Comparison of ENCODE assay signal across 8 mouse cellular contexts in the genomic region with DNA sequence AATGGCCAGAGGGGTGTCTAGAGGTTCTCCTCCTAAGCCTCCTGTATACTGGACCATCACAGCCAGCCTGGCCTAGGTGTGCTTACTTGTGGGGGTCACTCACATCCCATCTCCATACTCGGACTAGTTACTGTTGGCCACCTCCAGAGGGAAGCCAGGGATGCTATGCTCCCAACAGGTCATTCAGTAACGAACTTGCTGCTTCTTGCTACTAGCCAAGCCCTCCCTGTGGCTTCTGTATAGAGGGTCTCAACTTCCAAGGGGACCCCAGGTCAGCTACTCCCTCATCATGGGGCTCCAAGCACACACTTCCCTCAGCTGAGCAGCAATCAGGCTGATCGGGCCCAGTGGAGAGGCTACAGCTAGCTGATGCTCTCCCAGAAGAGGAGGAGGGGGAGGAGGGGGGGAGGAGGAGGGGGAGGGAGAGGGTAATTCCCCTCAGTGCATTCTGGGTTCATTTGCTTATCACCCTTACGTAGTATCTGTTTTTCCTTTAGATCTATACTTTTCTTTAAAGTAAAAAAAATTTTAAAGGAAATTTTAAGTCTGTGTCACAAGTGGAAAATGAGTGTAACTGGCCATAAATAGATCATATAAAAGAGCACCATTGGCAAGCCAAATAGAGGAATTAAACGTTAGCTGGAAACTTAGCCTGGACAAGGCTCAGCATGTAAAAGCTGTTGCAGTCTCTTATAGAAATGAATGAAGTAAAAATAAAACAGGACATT. TPM values are rescaled to one million over a fixed set of nuclear protein-coding genes. Genes with fewer than 3 reads are reported as not detected.
DNase-seq lines count a peak whose midpoint lies in the region; ATAC-seq and TF ChIP-seq lines count a peak whose summit lies in the region.

No protein-coding gene starts in this region.

- H3K9me3 ChIP-seq in forebrain, embryonic 10.5 days = no peaks in the 10 kb centered on the region
- H3K9me3 ChIP-seq in forebrain, postnatal 0 days (ENCODE audit: low read length) = no peaks in the 10 kb centered on the region
- H3K9me3 ChIP-seq in heart, embryonic 16.5 days (replicated peaks; ENCODE audit: control insufficient read depth, low read length) = no peaks in the 10 kb centered on the region
- no peaks in the 10 kb centered on the region for H3K9me3 ChIP-seq in neural tube, embryonic 15.5 days (replicated peaks)

- no peak for DNase-seq in forebrain, embryonic 10.5 days (ENCODE audit: extremely low spot score, low spot score)
- no peak for DNase-seq in forebrain, postnatal 0 days
- no peak for DNase-seq in lung, adult 2 months
- no peak for DNase-seq in lung, adult 18-20 months
- DNase-seq in cerebellum, adult 11 months = no peak
- no peak for DNase-seq in adrenal gland, adult (ENCODE audit: inconsistent age in 2 of 2, low spot score in 1 of 2)

- no peak overlapping the region for H3K4me3 ChIP-seq in forebrain, embryonic 10.5 days
- H3K4me3 ChIP-seq in forebrain, postnatal 0 days (ENCODE audit: low read depth, low read length) = no peak overlapping the region
- H3K4me3 ChIP-seq in lung, adult 2 months (replicated peaks; ENCODE audit: extremely low read depth, low read depth, low read length) = peak overlapping the region; percentile 55
- H3K4me3 ChIP-seq in heart, embryonic 16.5 days (ENCODE audit: low read length) = peak overlapping the region; percentile 41
- no peak overlapping the region for H3K4me3 ChIP-seq in neural tube, embryonic 15.5 days (replicated peaks)

- H3K36me3 ChIP-seq in forebrain, embryonic 10.5 days (replicated peaks) = no peaks in the 10 kb centered on the region
- no peaks in the 10 kb centered on the region for H3K36me3 ChIP-seq in forebrain, postnatal 0 days (ENCODE audit: insufficient read depth)
- no peaks in the 10 kb centered on the region for H3K36me3 ChIP-seq in heart, embryonic 16.5 days (ENCODE audit: control insufficient read depth, insufficient read depth)
- no peaks in the 10 kb centered on the region for H3K36me3 ChIP-seq in neural tube, embryonic 15.5 days

- TF ChIP-seq CTCF in forebrain, postnatal 0 days (IDR thresholded peaks at IDR 0.05; ENCODE audit: low read depth) = no peak
- TF ChIP-seq CTCF in lung, adult 2 months (IDR thresholded peaks at IDR 0.05; ENCODE audit: insufficient read depth, low read length) = no peak

- H3K4me1 ChIP-seq in forebrain, embryonic 10.5 days = peaks cover 87% of the 10 kb centered on the region
- H3K4me1 ChIP-seq in forebrain, postnatal 0 days (ENCODE audit: insufficient read depth) = no peaks in the 10 kb centered on the region
- peaks cover 29% of the 10 kb centered on the region for H3K4me1 ChIP-seq in lung, adult 2 months (ENCODE audit: control insufficient read depth, insufficient read depth, low read length)
- H3K4me1 ChIP-seq in heart, embryonic 16.5 days (ENCODE audit: control insufficient read depth, insufficient read depth, low read length) = peaks cover 28% of the 10 kb centered on the region
- H3K4me1 ChIP-seq in neural tube, embryonic 15.5 days = peaks cover 39% of the 10 kb centered on the region

- no peak overlapping the region for H3K9ac ChIP-seq in forebrain, postnatal 0 days
- no peak overlapping the region for H3K9ac ChIP-seq in heart, embryonic 16.5 days (ENCODE audit: low read length)
- H3K9ac ChIP-seq in neural tube, embryonic 15.5 days (replicated peaks) = no peak overlapping the region

- no peak overlapping the region for H3K4me2 ChIP-seq in forebrain, postnatal 0 days (ENCODE audit: low read depth)
- peak overlapping the region; percentile 41 for H3K4me2 ChIP-seq in heart, embryonic 16.5 days (ENCODE audit: low read depth, low read length)
- H3K4me2 ChIP-seq in neural tube, embryonic 15.5 days = peak overlapping the region; percentile 9; the same call in 1 of the 2 replicates

- peaks cover 35% of the 10 kb centered on the region for H3K27me3 ChIP-seq in forebrain, embryonic 10.5 days (ENCODE audit: poor library complexity, severe bottlenecking)
- peaks cover 8% of the 10 kb centered on the region for H3K27me3 ChIP-seq in forebrain, postnatal 0 days (ENCODE audit: insufficient read depth, low read length)
- no peaks in the 10 kb centered on the region for H3K27me3 ChIP-seq in heart, embryonic 16.5 days (ENCODE audit: control insufficient read depth, insufficient read depth, low read length)
- H3K27me3 ChIP-seq in neural tube, embryonic 15.5 days (replicated peaks) = peaks cover 17% of the 10 kb centered on the region

- H3K27ac ChIP-seq in forebrain, embryonic 10.5 days = peak overlapping the region; percentile 30; the same call in 1 of the 2 replicates
- no peak overlapping the region for H3K27ac ChIP-seq in forebrain, postnatal 0 days (ENCODE audit: low read depth, low read length)
- H3K27ac ChIP-seq in heart, embryonic 16.5 days (ENCODE audit: low read length) = peak overlapping the region; percentile 61
- H3K27ac ChIP-seq in neural tube, embryonic 15.5 days (replicated peaks) = 0 out of 2 replicates have a peak overlapping the region, but pooled peaks have one; percentile 28

- no peak for TF ChIP-seq POLR2A in lung, adult 2 months (IDR thresholded peaks at IDR 0.05; ENCODE audit: borderline replicate concordance, extremely low read depth, low read depth, low read length)

- ATAC-seq in forebrain, postnatal 0 days = no peak
- ATAC-seq in heart, embryonic 16.5 days (replicated peaks; ENCODE audit: extremely low read depth, insufficient read depth, low FRiP score) = no peak
- no peak for ATAC-seq in neural tube, embryonic 15.5 days (ENCODE audit: low FRiP score)

- 51% methylated on average over 5 of the region's 5 CpGs for WGBS in forebrain, embryonic 10.5 days
- 45% methylated on average over 5 of the region's 5 CpGs for WGBS in forebrain, postnatal 0 days
- 35% methylated on average over 5 of the region's 5 CpGs for WGBS in lung, adult 2 months
- WGBS in heart, embryonic 16.5 days = 42% methylated on average over 5 of the region's 5 CpGs
- WGBS in neural tube, embryonic 15.5 days = 46% methylated on average over 5 of the region's 5 CpGs

RNA-seq across cellular contexts. Expression of a gene that starts 3.6 kb away (rescaled TPM):
- 1.2 and 1.4 TPM in 2 replicates for polyA plus RNA-seq in forebrain, embryonic 10.5 days (2016; fragmentation: Nextera tagmentation; extraction: Ambion mirVana)
- 6.8 and 9.3 TPM in 2 replicates for total RNA-seq in forebrain, postnatal 0 days (2014; rRNA removed)
- polyA plus RNA-seq in forebrain, postnatal 0 days (2015; fragmentation: Nextera tagmentation; extraction: Ambion mirVana) = 2.5 TPM in 2 replicates
- polyA plus RNA-seq in lung, adult 2 months (2012; rRNA removed) = 87.9 and 105 TPM in 2 replicates
- polyA plus RNA-seq in heart, embryonic 16.5 days (2015; fragmentation: Nextera tagmentation; extraction: Ambion mirVana) = 3.3 and 4.0 TPM in 2 replicates
- polyA plus RNA-seq in neural tube, embryonic 15.5 days (2015; fragmentation: Nextera tagmentation; extraction: Ambion mirVana) = 4.5 and 4.6 TPM in 2 replicates

RNA-seq across cellular contexts. Expression of a gene that starts 49.3 kb away (rescaled TPM):
- 0.93 and 1.9 TPM in 2 replicates for polyA plus RNA-seq in forebrain, embryonic 10.5 days (2016; fragmentation: Nextera tagmentation; extraction: Ambion mirVana)
- 4.7 and 5.4 TPM in 2 replicates for total RNA-seq in forebrain, postnatal 0 days (2014; rRNA removed)
- 9.4 and 10.6 TPM in 2 replicates for polyA plus RNA-seq in forebrain, postnatal 0 days (2015; fragmentation: Nextera tagmentation; extraction: Ambion mirVana)
- 0.33 and 1.2 TPM in 2 replicates for polyA plus RNA-seq in lung, adult 2 months (2012; rRNA removed)
- 0.24 and 0.28 TPM in 2 replicates for polyA plus RNA-seq in heart, embryonic 16.5 days (2015; fragmentation: Nextera tagmentation; extraction: Ambion mirVana)
- 11.3 and 12.5 TPM in 2 replicates for polyA plus RNA-seq in neural tube, embryonic 15.5 days (2015; fragmentation: Nextera tagmentation; extraction: Ambion mirVana)

Comparison
In these comparisons a context has a peak if more than half of its experiments do, and no peak if none do; other contexts are left out.
1. H3K4me3 ChIP-seq: peak in lung, adult 2 months (single experiment) and heart, embryonic 16.5 days (single experiment); none in forebrain, embryonic 10.5 days (single experiment), forebrain, postnatal 0 days (single experiment) and neural tube, embryonic 15.5 days (single experiment).
2. RNA of a gene that starts 3.6 kb away (polyA plus RNA-seq): 87.9 to 105 TPM in lung, adult 2 months; 4.5 to 4.6 TPM in neural tube, embryonic 15.5 days, 3.3 to 4.0 TPM in heart, embryonic 16.5 days, 2.5 TPM in forebrain, postnatal 0 days and 1.2 to 1.4 TPM in forebrain, embryonic 10.5 days; every median in the first group is over 10 times any median in the second.